Mouse (Mus musculus): ENCODE measurements around the gene Faiml. TPM values are rescaled to one million over a fixed set of nuclear protein-coding genes. Genes with fewer than 3 reads are reported as not detected.

Gene Faiml
- polyA plus RNA-seq (2015; fragmentation: Nextera tagmentation; extraction: Ambion mirVana) = not detected in 2 replicates

DNA sequence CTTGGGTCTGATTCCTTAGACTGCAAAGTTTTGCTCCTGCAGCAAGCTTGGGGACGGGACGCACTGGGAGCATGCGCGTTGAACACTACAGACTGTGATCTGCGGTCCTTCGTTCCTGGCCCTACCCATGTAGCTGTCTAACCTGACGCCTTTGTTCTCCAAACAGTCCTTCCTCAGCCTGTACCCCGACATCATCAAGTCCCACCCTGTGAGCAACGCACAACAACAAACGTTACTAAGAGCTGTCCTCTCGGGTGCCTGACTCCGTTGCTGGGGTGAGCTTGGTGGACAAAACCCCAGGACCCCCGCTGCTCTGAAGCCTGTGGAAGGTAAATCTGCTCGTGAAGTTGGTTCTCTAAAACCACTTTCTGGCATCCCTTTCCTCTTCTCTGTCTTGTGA, at the start of gene Faiml:
Faiml (minus strand) TSS at position 101 of the 400 bp plus-strand sequence.
- WGBS = 81% methylated on average over 14 of the region's 14 CpGs
- H3K9me3 ChIP-seq (replicated peaks; ENCODE audit: control insufficient read depth, low read length, poor library complexity, severe bottlenecking) = 0 out of 2 replicates have a peak, but pooled peaks cover 2% of the 10 kb centered on the region
- no peaks in the 10 kb centered on the region for H3K27me3 ChIP-seq (ENCODE audit: control insufficient read depth, insufficient read depth, low read depth, low read length)
- H3K4me2 ChIP-seq (ENCODE audit: low read length) = no peak within 1 kb of the TSS
- no peaks in the 10 kb centered on the region for H3K36me3 ChIP-seq (ENCODE audit: control insufficient read depth, insufficient read depth, low read length)
- H3K9ac ChIP-seq (ENCODE audit: low read depth, low read length) = no peak within 1 kb of the TSS
- H3K27ac ChIP-seq (ENCODE audit: low read length) = no peak within 1 kb of the TSS
- no peak for ATAC-seq
- no peak within 1 kb of the TSS for H3K4me3 ChIP-seq (ENCODE audit: low read depth, low read length)
- H3K4me1 ChIP-seq (ENCODE audit: control insufficient read depth, insufficient read depth, low read length) = no peaks in the 10 kb centered on the region

DNA sequence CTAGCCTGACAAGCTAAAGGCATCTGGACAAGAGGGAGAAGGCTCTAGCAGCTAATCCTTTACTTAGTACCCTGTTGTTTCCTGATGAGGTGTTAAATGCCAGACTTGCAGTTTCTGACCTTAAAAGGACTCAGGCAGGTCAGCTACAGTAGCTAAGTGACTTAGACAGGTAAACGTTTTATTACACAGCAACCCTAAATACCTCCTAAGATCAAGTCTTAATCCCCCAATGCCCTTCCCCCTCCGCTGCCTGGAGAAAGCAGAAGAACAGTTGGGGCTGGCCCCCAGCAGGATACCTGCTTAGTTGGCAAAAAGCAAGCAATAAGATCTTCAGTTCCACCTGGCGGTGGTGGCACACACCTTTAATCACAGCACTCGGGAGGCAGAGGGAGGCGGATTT, 21.9 kb upstream of the Faiml start:
- H3K4me3 ChIP-seq (ENCODE audit: low read depth, low read length) = no peak overlapping the region
- no peaks in the 10 kb centered on the region for H3K9me3 ChIP-seq (replicated peaks; ENCODE audit: control insufficient read depth, low read length, poor library complexity, severe bottlenecking)
- ATAC-seq = no peak
- H3K4me1 ChIP-seq (ENCODE audit: control insufficient read depth, insufficient read depth, low read length) = no peaks in the 10 kb centered on the region
- 74% methylated on average over 5 of the region's 5 CpGs for WGBS
- peaks cover 23% of the 10 kb centered on the region for H3K36me3 ChIP-seq (ENCODE audit: control insufficient read depth, insufficient read depth, low read length)
- no peak overlapping the region for H3K4me2 ChIP-seq (ENCODE audit: low read length)
- no peak overlapping the region for H3K27ac ChIP-seq (ENCODE audit: low read length)
- H3K27me3 ChIP-seq (ENCODE audit: control insufficient read depth, insufficient read depth, low read depth, low read length) = no peaks in the 10 kb centered on the region
- no peak overlapping the region for H3K9ac ChIP-seq (ENCODE audit: low read depth, low read length)

DNA sequence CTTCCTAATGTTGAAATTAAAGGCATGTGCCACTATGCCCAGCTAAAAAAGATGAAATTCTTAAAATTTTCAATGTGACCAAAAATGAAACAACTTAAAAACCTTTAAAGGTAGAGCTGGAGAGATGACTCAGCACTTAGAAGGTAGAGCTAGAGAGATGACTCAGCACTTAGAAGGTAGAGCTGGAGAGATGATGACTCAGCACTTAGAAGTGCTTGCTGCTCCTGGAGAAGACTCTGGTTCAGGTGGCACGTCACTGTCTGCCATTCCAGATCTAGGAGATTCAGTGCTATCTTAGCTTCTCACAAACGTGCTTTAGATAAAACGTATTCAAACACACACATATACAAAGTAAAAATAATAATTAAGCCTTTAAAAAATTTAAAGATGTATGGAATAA, 19.8 kb upstream of the Faiml start:
- Histone ChIP-seq H3K9me3 (replicated peaks; ENCODE audit: control insufficient read depth, low read length, poor library complexity, severe bottlenecking) (no peaks in the 10 kb centered on the region), H3K9ac (ENCODE audit: low read depth, low read length) (no peak overlapping the region), H3K4me3 (ENCODE audit: low read depth, low read length) (no peak overlapping the region), H3K4me1 (ENCODE audit: control insufficient read depth, insufficient read depth, low read length) (no peaks in the 10 kb centered on the region), H3K27ac (ENCODE audit: low read length) (no peak overlapping the region), H3K4me2 (ENCODE audit: low read length) (no peak overlapping the region), H3K27me3 (ENCODE audit: control insufficient read depth, insufficient read depth, low read depth, low read length) (no peaks in the 10 kb centered on the region), H3K36me3 (ENCODE audit: control insufficient read depth, insufficient read depth, low read length) (peaks cover 19% of the 10 kb centered on the region)
- ATAC-seq = no peak
- WGBS = 96% methylated on average over 3 of the region's 3 CpGs

DNA sequence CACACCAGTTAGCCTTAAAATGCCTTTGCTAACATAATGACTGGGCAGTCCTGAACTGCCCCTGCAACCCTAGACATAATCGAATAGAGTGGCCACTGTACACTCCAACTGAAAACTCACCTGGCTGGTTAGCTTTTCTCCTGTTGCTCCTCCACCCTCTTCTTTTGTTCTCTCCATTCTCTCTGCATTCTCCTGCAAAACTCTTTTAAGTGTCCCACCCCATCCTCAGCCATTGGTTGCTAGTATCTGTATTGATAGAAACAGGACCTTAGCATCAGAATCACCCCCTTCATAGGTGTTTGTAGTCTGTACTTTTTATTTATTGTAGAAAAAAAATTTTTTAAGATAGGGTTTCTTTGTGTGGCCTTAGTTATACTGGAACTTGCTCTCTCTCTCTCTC, 19.2 kb upstream of the Faiml start:
- 94% methylated on average over 1 of the region's 1 CpGs for WGBS
- no peak for ATAC-seq
- H3K36me3 ChIP-seq (ENCODE audit: control insufficient read depth, insufficient read depth, low read length) = peaks cover 19% of the 10 kb centered on the region

GRCm38 (mm10) chr9:99253861-99254260, 16.8 kb upstream of the Faiml start:
- Histone ChIP-seq H3K4me1 (ENCODE audit: control insufficient read depth, insufficient read depth, low read length) (no peaks in the 10 kb centered on the region), H3K4me2 (ENCODE audit: low read length) (no peak overlapping the region), H3K27ac (ENCODE audit: low read length) (no peak overlapping the region), H3K27me3 (ENCODE audit: control insufficient read depth, insufficient read depth, low read depth, low read length) (no peaks in the 10 kb centered on the region), H3K4me3 (ENCODE audit: low read depth, low read length) (no peak overlapping the region), H3K36me3 (ENCODE audit: control insufficient read depth, insufficient read depth, low read length) (peaks cover 14% of the 10 kb centered on the region), H3K9ac (ENCODE audit: low read depth, low read length) (no peak overlapping the region), H3K9me3 (replicated peaks; ENCODE audit: control insufficient read depth, low read length, poor library complexity, severe bottlenecking) (no peaks in the 10 kb centered on the region)
- 91% methylated on average over 10 of the region's 10 CpGs for WGBS
- ATAC-seq = no peak

More for the DNA sequence above, 19.2 kb upstream of the Faiml start:
- Histone ChIP-seq H3K4me3 (ENCODE audit: low read depth, low read length) (no peak overlapping the region), H3K9ac (ENCODE audit: low read depth, low read length) (no peak overlapping the region), H3K27ac (ENCODE audit: low read length) (no peak overlapping the region), H3K4me2 (ENCODE audit: low read length) (no peak overlapping the region), H3K9me3 (replicated peaks; ENCODE audit: control insufficient read depth, low read length, poor library complexity, severe bottlenecking) (no peaks in the 10 kb centered on the region), H3K27me3 (ENCODE audit: control insufficient read depth, insufficient read depth, low read depth, low read length) (no peaks in the 10 kb centered on the region), H3K4me1 (ENCODE audit: control insufficient read depth, insufficient read depth, low read length) (no peaks in the 10 kb centered on the region)

- ATAC-seq = no peak
- H3K4me1 ChIP-seq (ENCODE audit: control insufficient read depth, insufficient read depth, low read length) = peaks cover 18% of the 10 kb centered on the region; the same call in 1 of the 2 replicates
- peaks cover 11% of the 10 kb centered on the region for H3K36me3 ChIP-seq (ENCODE audit: control insufficient read depth, insufficient read depth, low read length)
- no peak overlapping the region for H3K9ac ChIP-seq (ENCODE audit: low read depth, low read length)
- no peaks in the 10 kb centered on the region for H3K27me3 ChIP-seq (ENCODE audit: control insufficient read depth, insufficient read depth, low read depth, low read length)
- H3K4me3 ChIP-seq (ENCODE audit: low read depth, low read length) = no peak overlapping the region
- no peak overlapping the region for H3K4me2 ChIP-seq (ENCODE audit: low read length)
- no peaks in the 10 kb centered on the region for H3K9me3 ChIP-seq (replicated peaks; ENCODE audit: control insufficient read depth, low read length, poor library complexity, severe bottlenecking)
- H3K27ac ChIP-seq (ENCODE audit: low read length) = no peak overlapping the region
- 97% methylated on average over 4 of the region's 4 CpGs for WGBS
Observed at GRCm38 (mm10) chr9:99248906-99249305, 11.9 kb upstream of the Faiml start.

DNA sequence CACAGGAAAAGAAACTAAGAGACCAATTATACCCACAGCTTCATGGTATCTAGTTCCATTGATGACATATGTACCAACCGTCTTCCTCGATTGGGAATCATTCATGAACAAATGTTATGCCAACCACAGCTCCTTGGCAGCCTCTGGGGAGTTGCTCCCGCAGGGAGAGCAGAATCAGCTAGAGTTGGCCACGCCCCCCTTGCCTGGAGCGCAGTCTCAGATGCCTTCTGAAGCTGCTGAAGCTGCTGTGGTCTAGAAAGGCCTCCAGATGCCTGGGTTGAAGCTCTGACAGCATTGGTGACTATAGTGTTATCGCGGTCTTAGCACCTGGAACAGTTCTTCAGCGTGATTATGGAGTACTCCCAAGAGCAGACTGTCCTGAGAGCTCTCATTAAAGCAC, 11.3 kb upstream of the Faiml start:
- no peaks in the 10 kb centered on the region for H3K27me3 ChIP-seq (ENCODE audit: control insufficient read depth, insufficient read depth, low read depth, low read length)
- H3K27ac ChIP-seq (ENCODE audit: low read length) = no peak overlapping the region
- no peak overlapping the region for H3K9ac ChIP-seq (ENCODE audit: low read depth, low read length)
- H3K4me2 ChIP-seq (ENCODE audit: low read length) = no peak overlapping the region
- 57% methylated on average over 8 of the region's 8 CpGs for WGBS
- H3K9me3 ChIP-seq (replicated peaks; ENCODE audit: control insufficient read depth, low read length, poor library complexity, severe bottlenecking) = no peaks in the 10 kb centered on the region
- ATAC-seq = no peak
- H3K36me3 ChIP-seq (ENCODE audit: control insufficient read depth, insufficient read depth, low read length) = peaks cover 9% of the 10 kb centered on the region; the same call in 1 of the 2 replicates
- H3K4me3 ChIP-seq (ENCODE audit: low read depth, low read length) = no peak overlapping the region
- H3K4me1 ChIP-seq (ENCODE audit: control insufficient read depth, insufficient read depth, low read length) = peaks cover 18% of the 10 kb centered on the region; the same call in 1 of the 2 replicates

- peaks cover 25% of the 10 kb centered on the region for H3K4me1 ChIP-seq (ENCODE audit: control insufficient read depth, insufficient read depth, low read length)
- peak; percentile 38 for ATAC-seq
- peak overlapping the region; percentile 87 for H3K9ac ChIP-seq (ENCODE audit: low read depth, low read length)
- peak overlapping the region; percentile 84 for H3K4me3 ChIP-seq (ENCODE audit: low read depth, low read length)
- peak overlapping the region; percentile 92 for H3K27ac ChIP-seq (ENCODE audit: low read length)
- H3K9me3 ChIP-seq (replicated peaks; ENCODE audit: control insufficient read depth, low read length, poor library complexity, severe bottlenecking) = no peaks in the 10 kb centered on the region
- peaks cover 9% of the 10 kb centered on the region; the same call in 1 of the 2 replicates for H3K36me3 ChIP-seq (ENCODE audit: control insufficient read depth, insufficient read depth, low read length)
- no peaks in the 10 kb centered on the region for H3K27me3 ChIP-seq (ENCODE audit: control insufficient read depth, insufficient read depth, low read depth, low read length)
- under 1% methylated on average over 10 of the region's 10 CpGs for WGBS
- H3K4me2 ChIP-seq (ENCODE audit: low read length) = peak overlapping the region; percentile 65
Observed at GRCm38 (mm10) chr9:99243895-99244293, 6.9 kb upstream of the Faiml start.

DNA sequence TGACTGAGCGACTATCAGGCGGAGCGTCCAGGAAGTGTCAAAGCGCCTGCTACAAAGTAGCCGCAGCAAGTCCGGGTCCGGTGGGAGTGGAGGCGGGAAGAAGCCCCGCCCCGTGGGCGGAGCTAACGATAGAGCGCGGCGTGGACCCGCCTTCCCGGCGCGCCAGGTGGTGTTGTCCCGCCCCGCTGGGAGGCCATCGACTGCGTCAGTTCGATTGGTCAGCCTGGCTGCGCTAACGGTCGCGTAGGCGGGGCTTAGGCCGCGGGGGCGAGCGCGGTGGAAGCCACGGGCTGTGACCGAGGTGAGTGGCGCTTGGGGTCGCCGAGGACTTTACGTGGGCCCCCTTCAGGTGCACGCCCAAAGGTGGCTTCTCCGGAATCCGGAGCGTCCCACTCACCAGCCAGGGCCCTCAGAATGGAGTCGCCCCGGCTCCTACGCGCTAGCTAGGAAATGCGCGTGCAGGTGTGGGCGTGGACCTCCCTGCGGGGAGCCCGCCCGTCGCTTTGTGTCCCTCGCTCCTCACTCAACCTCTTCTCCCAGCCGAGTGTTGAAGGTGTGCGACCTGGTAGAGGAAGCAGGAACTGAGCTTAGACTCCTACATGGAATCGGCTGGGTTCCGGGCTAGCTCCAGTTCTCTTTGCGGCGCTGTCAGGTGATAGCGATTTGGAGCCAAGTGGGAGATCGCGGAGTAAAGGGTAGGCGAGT, 6.3 kb upstream of the Faiml start, which contains the start of gene Cep70:
Cep70 (plus strand) TSS at position 178 of the 705 bp plus-strand sequence.
- Histone ChIP-seq H3K9me3 (replicated peaks; ENCODE audit: control insufficient read depth, low read length, poor library complexity, severe bottlenecking) (no peaks in the 10 kb centered on the region), H3K9ac (ENCODE audit: low read depth, low read length) (peak within 1 kb of the TSS; percentile 87), H3K27me3 (ENCODE audit: control insufficient read depth, insufficient read depth, low read depth, low read length) (no peaks in the 10 kb centered on the region), H3K4me1 (ENCODE audit: control insufficient read depth, insufficient read depth, low read length) (peaks cover 25% of the 10 kb centered on the region), H3K27ac (ENCODE audit: low read length) (peak within 1 kb of the TSS; percentile 92), H3K4me2 (ENCODE audit: low read length) (peak within 1 kb of the TSS; percentile 65), H3K36me3 (ENCODE audit: control insufficient read depth, insufficient read depth, low read length) (peaks cover 9% of the 10 kb centered on the region; the same call in 1 of the 2 replicates), H3K4me3 (ENCODE audit: low read depth, low read length) (peak within 1 kb of the TSS; percentile 84)
- ATAC-seq = peak; percentile 96
- under 1% methylated on average over 64 of the region's 66 CpGs for WGBS

Measured in midbrain, embryonic 16.5 days (tissue).